Mouse (Mus musculus) neutrophil, adult 59 days (primary cell): ENCODE measurements around the gene Pramef25. TPM values are rescaled to one million over a fixed set of nuclear protein-coding genes. Genes with fewer than 3 reads are reported as not detected.

Experiments used
- total RNA-seq, 2 experiments: library from RNA; stranded (reverse); gene quantifications; 1 replicate in 1 of 2; 2 replicates in 1 of 2; pipeline ENCODE4 v1.2.4; 2023

Pramef25 gene
- not detected for total RNA-seq

GRCm38 (mm10) chr4:143950916-143951315 is at the start of gene Pramef25:
Gene Pramef25 (minus strand): TSS chr4:143951016.

GRCm38 (mm10) chr4:143994269-143994668 is 43.5 kb upstream of the Pramef25 start, which contains the start of gene Pramef17:
Gene Pramef17 (minus strand): TSS chr4:143994369.

DNA sequence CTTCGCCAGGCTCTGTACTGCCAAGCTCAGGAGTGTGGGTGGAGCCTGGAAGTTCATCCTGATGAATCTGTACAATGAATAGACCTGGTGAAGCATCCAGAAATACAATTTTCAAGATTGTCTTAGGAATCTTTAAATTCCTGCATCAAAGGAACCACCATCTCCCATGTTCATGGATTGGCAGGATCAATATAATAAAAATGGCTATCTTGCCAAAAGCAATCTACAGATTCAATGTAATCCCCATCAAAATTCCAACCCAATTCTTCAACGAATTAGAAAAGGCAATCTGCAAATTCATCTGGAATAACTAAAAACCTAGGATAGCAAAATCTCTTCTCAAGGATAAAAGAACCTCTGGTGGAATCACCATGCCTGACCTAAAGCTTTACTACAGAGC is 16.0 kb upstream of the Pramef25 start, which contains the start of gene Gm13101:
Gene Gm13101, minus strand, starts transcription at position 101 of the 400 bp plus-strand sequence.

GRCm38 (mm10) chr4:143900280-143900679 is 50.5 kb downstream of the Pramef25 start, which contains the start of gene Pramef6:
Gene Pramef6 (minus strand): TSS chr4:143900380.

Other genes starting within 250 kb of the Pramef25 start
- not detected for gene Gm13089, start 248.3 kb downstream of the Pramef25 start, total RNA-seq
- not detected for gene Gm13078, start 231.6 kb downstream of the Pramef25 start, total RNA-seq
- gene Gm13023, start 161.7 kb downstream of the Pramef25 start, total RNA-seq, result not detected
- not detected for gene Gm13084, start 134.9 kb downstream of the Pramef25 start, total RNA-seq
- not detected for gene Gm13103, start 104.5 kb downstream of the Pramef25 start, total RNA-seq
- not detected for gene Pramef6, start 50.6 kb downstream of the Pramef25 start, total RNA-seq
- not detected for gene Gm13101, start 15.9 kb upstream of the Pramef25 start, total RNA-seq
- gene Pramef17, start 43.4 kb upstream of the Pramef25 start, total RNA-seq, result not detected
- gene Pramel4, start 108.1 kb upstream of the Pramef25 start, total RNA-seq, result not detected
- not detected for gene Gm13102, start 155.5 kb upstream of the Pramef25 start, total RNA-seq
- not detected for gene Oog3, start 211.6 kb upstream of the Pramef25 start, total RNA-seq
- gene Oog2, start 239.7 kb upstream of the Pramef25 start, total RNA-seq, result not detected